Mouse (Mus musculus): ENCODE measurements around the gene Zscan29. TPM values are rescaled to one million over a fixed set of nuclear protein-coding genes. Genes with fewer than 3 reads are reported as not detected.
A peak's percentile ranks its signal among the peaks of the same experiment; 100 is the strongest.

The Zscan29 gene
- 12.6 and 13.8 TPM in 2 replicates for polyA plus RNA-seq (2015; fragmentation: Nextera tagmentation; extraction: Ambion mirVana)

DNA sequence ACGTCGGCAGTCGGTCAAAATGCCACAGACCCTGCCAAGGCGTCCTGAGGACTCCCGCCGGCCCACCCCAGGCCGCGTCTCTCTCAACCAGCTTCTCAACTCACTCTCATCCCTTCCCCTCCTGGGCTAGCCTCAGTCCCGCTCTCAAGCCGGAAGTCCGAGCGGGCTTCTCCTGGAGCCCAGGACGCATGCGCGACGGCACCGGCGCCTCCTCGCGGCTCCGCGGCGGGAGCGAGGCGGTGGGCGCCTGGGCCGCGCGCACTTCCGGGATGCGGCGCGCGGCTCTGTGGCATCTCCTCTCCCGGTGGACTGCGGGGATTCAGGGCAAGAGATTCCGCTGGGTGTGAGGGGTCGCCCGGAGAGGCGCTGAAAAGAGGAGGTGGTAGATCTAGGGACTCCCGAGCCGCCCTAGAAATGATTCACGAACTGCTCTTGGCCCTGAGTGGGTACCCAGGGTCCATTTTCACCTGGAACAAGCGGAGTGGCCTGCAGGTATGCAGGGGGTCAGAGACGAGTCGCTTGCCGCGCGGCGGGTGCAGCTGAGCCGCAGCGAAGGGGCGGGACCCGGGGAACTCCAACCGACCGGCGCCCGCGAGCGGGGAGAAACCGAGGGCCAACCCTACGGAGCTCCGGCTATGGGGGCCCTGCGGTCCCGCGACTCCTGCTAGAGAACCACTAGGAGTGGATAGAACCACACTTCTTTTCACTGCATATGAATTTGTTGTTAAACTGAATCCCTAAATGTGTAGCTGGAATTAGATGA, at the start of gene Zscan29:
Gene Zscan29 (minus strand): TSS at position 146 of the 763 bp plus-strand sequence.
- no peaks in the 10 kb centered on the region for H3K9me3 ChIP-seq (replicated peaks)
- ATAC-seq (replicated peaks; ENCODE audit: low FRiP score): peak; percentile 97
- peak within 1 kb of the TSS; percentile 93 for H3K4me3 ChIP-seq (replicated peaks)
- peak within 1 kb of the TSS; percentile 85 for H3K4me2 ChIP-seq
- H3K9ac ChIP-seq: peak within 1 kb of the TSS; percentile 80
- H3K4me1 ChIP-seq: peaks cover 31% of the 10 kb centered on the region
- under 1% methylated on average over 66 of the region's 66 CpGs for whole genome bisulfite sequencing
- peaks cover 40% of the 10 kb centered on the region for H3K36me3 ChIP-seq
- peak within 1 kb of the TSS; percentile 98 for H3K27ac ChIP-seq
- no peaks in the 10 kb centered on the region for H3K27me3 ChIP-seq

GRCm38 (mm10) chr2:121219994-121220393, 49.1 kb upstream of the Zscan29 start:
- H3K27ac ChIP-seq: no peak overlapping the region
- H3K27me3 ChIP-seq: no peaks in the 10 kb centered on the region
- no peaks in the 10 kb centered on the region for H3K9me3 ChIP-seq (replicated peaks)
- no peak overlapping the region for H3K4me3 ChIP-seq (replicated peaks)
- H3K36me3 ChIP-seq: peaks cover 88% of the 10 kb centered on the region
- H3K4me1 ChIP-seq: no peaks in the 10 kb centered on the region
- no peak overlapping the region for H3K4me2 ChIP-seq
- no peak overlapping the region for H3K9ac ChIP-seq
- ATAC-seq (replicated peaks; ENCODE audit: low FRiP score): no peak

DNA sequence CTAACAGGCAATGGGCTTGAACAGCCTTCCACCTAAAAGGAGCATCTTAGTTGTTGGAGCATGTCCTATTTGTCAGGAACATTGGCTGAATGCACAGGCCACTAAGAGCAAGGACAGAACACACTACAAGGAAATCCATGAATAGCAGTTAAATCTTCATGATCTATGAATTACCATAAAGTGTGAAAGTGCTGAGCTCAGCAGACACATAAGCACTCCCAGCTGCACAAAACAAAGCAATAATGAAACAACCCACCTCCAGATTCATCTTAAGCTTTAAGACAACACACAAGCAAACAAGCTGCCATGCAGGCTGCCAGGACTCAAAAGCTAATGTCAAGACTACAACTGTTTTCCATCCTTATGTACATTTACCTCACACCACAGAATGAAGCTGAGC, 48.3 kb upstream of the Zscan29 start:
- H3K27me3 ChIP-seq: no peaks in the 10 kb centered on the region
- H3K9me3 ChIP-seq (replicated peaks): no peaks in the 10 kb centered on the region
- no peak overlapping the region for H3K4me2 ChIP-seq
- no peak overlapping the region for H3K9ac ChIP-seq
- H3K4me3 ChIP-seq (replicated peaks): no peak overlapping the region
- peaks cover 88% of the 10 kb centered on the region for H3K36me3 ChIP-seq
- no peaks in the 10 kb centered on the region for H3K4me1 ChIP-seq
- H3K27ac ChIP-seq: no peak overlapping the region
- ATAC-seq (replicated peaks; ENCODE audit: low FRiP score): no peak

DNA sequence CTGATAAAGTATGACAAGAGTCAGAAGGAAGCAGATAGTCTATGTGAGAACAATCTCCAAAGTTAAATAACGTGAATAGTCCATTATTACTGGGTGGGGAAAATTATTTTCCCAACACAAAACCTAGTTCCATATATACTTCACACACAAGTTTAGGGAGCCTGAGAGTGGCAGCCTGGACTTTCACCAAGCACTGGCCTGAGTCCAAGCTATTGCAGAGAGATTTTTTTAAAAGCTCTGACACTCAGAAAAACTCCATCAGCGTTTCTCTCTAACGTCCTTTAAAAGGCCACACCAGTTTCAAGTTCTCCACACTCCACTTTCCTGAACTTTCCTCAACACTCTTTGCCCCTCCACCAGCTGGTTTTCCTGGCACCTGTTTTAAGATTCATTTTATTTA, 43.6 kb upstream of the Zscan29 start:
- peaks cover 90% of the 10 kb centered on the region for H3K36me3 ChIP-seq
- ATAC-seq (replicated peaks; ENCODE audit: low FRiP score): no peak
- no peak overlapping the region for H3K27ac ChIP-seq
- 78% methylated on average over 3 of the region's 3 CpGs for WGBS
- H3K4me2 ChIP-seq: no peak overlapping the region
- no peaks in the 10 kb centered on the region for H3K4me1 ChIP-seq
- no peak overlapping the region for H3K9ac ChIP-seq
- H3K4me3 ChIP-seq (replicated peaks): no peak overlapping the region
- no peaks in the 10 kb centered on the region for H3K27me3 ChIP-seq
- H3K9me3 ChIP-seq (replicated peaks): no peaks in the 10 kb centered on the region

DNA sequence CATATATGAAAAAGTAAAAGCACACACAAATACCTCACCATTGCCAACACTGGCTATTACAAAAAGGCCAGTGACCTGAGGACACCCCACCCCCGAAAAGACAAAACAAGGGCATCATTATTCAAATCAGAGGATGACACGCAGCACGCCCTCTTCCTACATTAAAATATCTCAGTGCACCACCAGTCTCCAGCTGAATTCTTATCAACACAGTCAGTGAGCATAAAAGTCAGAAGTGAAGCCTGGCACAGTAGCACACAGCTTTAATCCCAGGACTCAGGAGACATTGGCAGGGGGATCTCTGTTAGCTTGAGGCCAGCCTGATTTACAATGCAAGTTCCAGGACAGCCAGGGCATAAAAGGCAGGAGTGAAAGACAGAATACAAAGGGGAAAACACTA, 35.6 kb upstream of the Zscan29 start:
- H3K27ac ChIP-seq: no peak overlapping the region
- H3K36me3 ChIP-seq: peaks cover 97% of the 10 kb centered on the region

GRCm38 (mm10) chr2:121204276-121204675, 33.4 kb upstream of the Zscan29 start:
- no peak overlapping the region for H3K4me2 ChIP-seq
- H3K9me3 ChIP-seq (replicated peaks): no peaks in the 10 kb centered on the region
- WGBS: 94% methylated on average over 17 of the region's 17 CpGs
- no peaks in the 10 kb centered on the region for H3K4me1 ChIP-seq
- H3K9ac ChIP-seq: no peak overlapping the region
- no peak for ATAC-seq (replicated peaks; ENCODE audit: low FRiP score)
- H3K36me3 ChIP-seq: peaks cover 98% of the 10 kb centered on the region
- no peaks in the 10 kb centered on the region for H3K27me3 ChIP-seq
- H3K4me3 ChIP-seq (replicated peaks): no peak overlapping the region
- no peak overlapping the region for H3K27ac ChIP-seq

More for the DNA sequence above, 35.6 kb upstream of the Zscan29 start:
- H3K4me3 ChIP-seq (replicated peaks): no peak overlapping the region
- H3K9me3 ChIP-seq (replicated peaks): no peaks in the 10 kb centered on the region
- no peaks in the 10 kb centered on the region for H3K4me1 ChIP-seq
- H3K27me3 ChIP-seq: no peaks in the 10 kb centered on the region
- H3K9ac ChIP-seq: no peak overlapping the region
- no peak for ATAC-seq (replicated peaks; ENCODE audit: low FRiP score)
- WGBS: 96% methylated on average over 3 of the region's 3 CpGs
- H3K4me2 ChIP-seq: no peak overlapping the region

DNA sequence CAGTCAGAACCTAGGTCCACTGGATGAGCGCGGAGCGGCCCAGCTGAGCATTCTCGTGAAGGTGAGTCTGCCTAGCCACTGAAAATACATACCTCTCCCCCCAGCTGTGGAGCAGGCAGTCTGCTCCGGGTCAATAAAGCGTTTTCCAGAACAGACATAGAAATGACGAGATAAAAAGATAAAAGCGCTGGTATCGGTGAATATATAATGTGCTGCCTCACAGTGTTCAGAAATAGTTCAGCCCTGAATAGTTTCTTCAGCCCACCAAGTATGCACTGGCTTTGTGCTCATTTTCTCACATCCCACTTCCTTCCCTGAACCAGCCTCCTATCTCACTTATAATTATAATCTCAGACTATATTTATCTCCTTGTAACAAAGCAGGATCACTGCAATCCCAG, 24.5 kb upstream of the Zscan29 start:
- no peaks in the 10 kb centered on the region for H3K9me3 ChIP-seq (replicated peaks)
- no peak overlapping the region for H3K9ac ChIP-seq
- no peaks in the 10 kb centered on the region for H3K4me1 ChIP-seq
- H3K4me3 ChIP-seq (replicated peaks): no peak overlapping the region
- H3K36me3 ChIP-seq: peaks cover 99% of the 10 kb centered on the region
- no peak for ATAC-seq (replicated peaks; ENCODE audit: low FRiP score)
- H3K27ac ChIP-seq: no peak overlapping the region
- H3K4me2 ChIP-seq: no peak overlapping the region
- H3K27me3 ChIP-seq: no peaks in the 10 kb centered on the region
- 91% methylated on average over 9 of the region's 9 CpGs for WGBS

DNA sequence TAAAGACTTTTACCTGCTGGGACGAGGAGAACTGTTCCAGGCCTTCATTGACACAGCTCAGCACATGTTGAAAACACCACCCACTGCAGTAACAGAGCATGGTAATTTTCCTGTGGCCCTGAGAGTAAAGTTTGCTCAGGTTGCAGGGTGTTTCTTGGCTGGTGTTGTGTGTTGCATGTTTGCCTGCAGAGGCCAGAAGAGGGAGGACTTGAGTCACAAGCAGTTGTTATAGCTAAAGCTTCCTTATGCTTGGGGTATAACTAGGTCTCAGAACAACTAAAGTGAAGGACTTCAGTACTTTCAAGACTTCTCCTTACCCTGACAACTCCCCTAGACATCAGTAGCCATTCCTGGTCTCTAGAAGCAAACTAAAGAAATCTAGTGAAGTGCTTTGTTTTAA, 17.6 kb upstream of the Zscan29 start:
- no peak for ATAC-seq (replicated peaks; ENCODE audit: low FRiP score)
- H3K36me3 ChIP-seq: peaks cover 98% of the 10 kb centered on the region
- 84% methylated on average over 1 of the region's 1 CpGs for WGBS

GRCm38 (mm10) chr2:121184142-121184541, 13.2 kb upstream of the Zscan29 start:
- 93% methylated on average over 7 of the region's 7 CpGs for WGBS
- H3K9me3 ChIP-seq (replicated peaks): no peaks in the 10 kb centered on the region
- H3K4me1 ChIP-seq: no peaks in the 10 kb centered on the region
- H3K4me3 ChIP-seq (replicated peaks): no peak overlapping the region
- no peak overlapping the region for H3K27ac ChIP-seq
- ATAC-seq (replicated peaks; ENCODE audit: low FRiP score): no peak
- H3K4me2 ChIP-seq: no peak overlapping the region
- H3K36me3 ChIP-seq: peaks cover 86% of the 10 kb centered on the region
- H3K9ac ChIP-seq: no peak overlapping the region
- no peaks in the 10 kb centered on the region for H3K27me3 ChIP-seq

More for the DNA sequence above, 17.6 kb upstream of the Zscan29 start:
- Histone ChIP-seq H3K27me3 (no peaks in the 10 kb centered on the region), H3K4me2 (no peak overlapping the region), H3K9ac (no peak overlapping the region), H3K4me3 (replicated peaks) (no peak overlapping the region), H3K9me3 (replicated peaks) (no peaks in the 10 kb centered on the region), H3K27ac (no peak overlapping the region), H3K4me1 (no peaks in the 10 kb centered on the region)

DNA sequence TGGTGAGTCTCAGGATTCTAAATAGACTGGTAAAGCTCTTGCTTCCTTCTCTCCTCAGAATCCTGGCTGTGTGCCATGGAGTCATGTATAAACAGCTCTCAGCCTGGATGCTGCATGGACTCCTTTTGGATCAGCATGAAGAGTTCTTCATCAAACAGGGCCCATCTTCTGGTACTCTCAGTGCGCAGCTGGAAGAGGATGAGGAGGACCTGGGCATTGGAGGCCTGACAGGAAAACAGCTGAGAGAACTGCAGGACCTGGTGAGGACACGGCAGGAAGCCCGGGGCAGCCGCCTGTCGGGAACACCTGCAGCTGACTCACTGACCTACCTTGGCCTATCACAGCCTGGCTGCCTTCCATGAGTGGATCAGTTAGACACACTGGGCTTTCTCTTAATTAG, 12.5 kb upstream of the Zscan29 start:
- no peaks in the 10 kb centered on the region for H3K4me1 ChIP-seq
- no peak for ATAC-seq (replicated peaks; ENCODE audit: low FRiP score)
- no peak overlapping the region for H3K4me3 ChIP-seq (replicated peaks)
- H3K9me3 ChIP-seq (replicated peaks): no peaks in the 10 kb centered on the region
- peaks cover 86% of the 10 kb centered on the region for H3K36me3 ChIP-seq
- H3K27ac ChIP-seq: no peak overlapping the region
- H3K4me2 ChIP-seq: no peak overlapping the region
- H3K9ac ChIP-seq: no peak overlapping the region
- 87% methylated on average over 5 of the region's 5 CpGs for whole genome bisulfite sequencing
- no peaks in the 10 kb centered on the region for H3K27me3 ChIP-seq

GRCm38 (mm10) chr2:121178828-121179479, 8.0 kb upstream of the Zscan29 start:
- Histone ChIP-seq H3K4me2 (no peak overlapping the region), H3K4me3 (replicated peaks) (no peak overlapping the region), H3K27me3 (no peaks in the 10 kb centered on the region), H3K9ac (no peak overlapping the region), H3K9me3 (replicated peaks) (no peaks in the 10 kb centered on the region), H3K4me1 (no peaks in the 10 kb centered on the region), H3K27ac (no peak overlapping the region), H3K36me3 (peaks cover 85% of the 10 kb centered on the region)
- ATAC-seq (replicated peaks; ENCODE audit: low FRiP score): no peak
- WGBS: 93% methylated on average over 3 of the region's 3 CpGs

- H3K4me1 ChIP-seq: peaks cover 31% of the 10 kb centered on the region
- peaks cover 39% of the 10 kb centered on the region for H3K36me3 ChIP-seq
- H3K4me3 ChIP-seq (replicated peaks): peak within 1 kb of the TSS; percentile 93
- H3K27ac ChIP-seq: peak within 1 kb of the TSS; percentile 98
- H3K4me2 ChIP-seq: peak within 1 kb of the TSS; percentile 85
- WGBS: under 1% methylated on average over 38 of the region's 38 CpGs
- no peaks in the 10 kb centered on the region for H3K9me3 ChIP-seq (replicated peaks)
- peak within 1 kb of the TSS; percentile 80 for H3K9ac ChIP-seq
- ATAC-seq (replicated peaks; ENCODE audit: low FRiP score): peak; percentile 76
- H3K27me3 ChIP-seq: no peaks in the 10 kb centered on the region
These were observed 399 bp downstream of the Zscan29 start, which contains the start of gene Tubgcp4 for GRCm38 (mm10) chr2:121170481-121170971. Gene Tubgcp4, plus strand, starts transcription at chr2:121170654.
